Mouse (Mus musculus) brain, adult 2 months (tissue): ENCODE measurements around the gene Slc8a1.

Experiments
- DNase-seq: peaks from one replicate; pipeline ENCODE4 v3.0.0; 2011; ENCODE audit warnings: low read depth, low spot score

Gene Slc8a1

DNA sequence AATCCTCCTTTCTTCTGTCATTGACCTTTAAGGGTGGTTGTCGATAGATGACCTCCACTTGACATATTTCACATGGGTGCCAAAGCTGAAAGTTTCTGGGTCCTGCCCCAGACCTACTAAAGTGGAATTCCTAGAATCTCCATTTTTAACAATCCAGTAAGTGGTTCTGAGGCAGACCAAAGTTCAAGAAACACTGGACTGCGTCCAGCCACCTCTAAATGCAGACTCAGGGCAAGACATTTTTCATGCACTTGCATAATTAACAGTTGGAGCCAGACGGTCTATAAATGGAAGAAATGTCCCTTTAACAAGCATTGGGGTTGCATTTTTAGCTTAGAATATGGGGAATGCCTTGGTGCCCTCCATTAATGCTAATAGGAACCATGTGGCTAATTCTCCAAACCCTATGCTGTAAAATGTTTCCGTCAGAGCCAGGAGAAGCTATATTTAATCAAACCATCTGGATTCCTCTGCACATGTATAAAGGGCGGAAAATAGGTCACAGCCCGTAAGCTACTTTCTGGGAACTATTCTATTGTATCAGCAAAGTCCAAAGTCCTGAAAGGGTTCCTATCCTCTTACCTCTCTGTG is 224.7 kb downstream of the Slc8a1 start:
- no peak for DNase-seq

DNA sequence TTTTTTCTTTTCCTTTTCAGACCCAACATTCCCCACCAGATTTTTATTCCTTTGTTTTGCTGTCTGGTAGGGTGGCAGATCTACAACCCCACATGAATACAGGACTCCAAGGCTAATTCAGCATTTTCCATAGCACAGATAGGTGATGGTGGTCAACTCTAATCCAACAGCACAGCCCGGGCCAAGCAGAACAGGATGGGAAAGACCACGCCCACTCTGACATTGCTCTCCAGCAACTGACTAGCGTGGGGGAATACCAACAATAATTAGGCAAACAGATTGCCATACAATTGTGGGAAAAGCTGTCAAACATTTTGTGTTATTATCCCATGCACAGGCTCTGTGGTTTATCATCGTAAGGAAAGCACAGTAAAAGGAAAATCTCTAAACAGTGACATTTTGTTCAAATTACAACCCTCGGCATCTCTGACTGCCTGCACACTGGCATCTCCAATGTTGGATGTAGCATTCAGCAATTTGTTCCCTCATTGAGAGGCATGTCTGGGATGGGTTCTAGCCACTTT is 233.0 kb downstream of the Slc8a1 start:
- no peak for DNase-seq

DNA sequence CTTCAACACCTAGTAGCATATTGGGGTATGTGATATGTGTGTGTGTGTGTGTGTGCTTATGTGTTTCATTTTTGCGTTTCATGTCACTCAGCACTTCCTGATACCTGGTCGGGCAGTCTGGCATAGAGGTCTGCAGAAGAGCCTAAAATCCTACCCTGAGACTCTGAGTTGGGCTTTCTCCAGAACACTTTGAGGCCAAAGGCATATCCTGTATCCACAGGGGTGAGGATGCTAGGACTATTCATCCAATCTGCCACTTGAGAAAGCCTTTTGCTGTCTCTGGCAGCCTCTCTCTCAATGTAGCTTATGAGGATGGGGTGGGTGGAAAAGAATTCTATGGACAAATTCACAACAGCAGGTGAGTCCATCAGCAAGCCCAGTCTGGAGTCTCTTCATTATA is 234.1 kb downstream of the Slc8a1 start:
- DNase-seq: peak; percentile 95

DNA sequence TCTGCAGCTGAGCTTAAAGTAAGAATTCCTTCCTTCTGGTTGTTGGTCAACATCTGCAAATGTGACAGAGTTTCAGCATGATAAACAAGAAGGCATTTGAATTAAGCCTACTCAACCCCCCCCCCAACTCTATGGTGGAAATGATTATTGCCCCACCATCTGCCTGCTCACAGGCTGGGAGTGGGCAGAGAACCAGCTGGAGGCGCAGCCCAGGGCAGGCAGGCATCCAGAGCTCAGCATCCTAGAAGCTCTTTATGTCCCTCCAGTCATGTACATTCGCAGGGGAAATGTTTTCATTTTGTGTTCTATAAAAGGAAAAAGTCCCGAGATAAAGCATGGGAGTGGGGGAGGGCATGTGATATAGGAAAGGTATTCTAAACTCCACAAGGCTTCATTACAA is 235.4 kb downstream of the Slc8a1 start:
- DNase-seq: peak; percentile 91

DNA sequence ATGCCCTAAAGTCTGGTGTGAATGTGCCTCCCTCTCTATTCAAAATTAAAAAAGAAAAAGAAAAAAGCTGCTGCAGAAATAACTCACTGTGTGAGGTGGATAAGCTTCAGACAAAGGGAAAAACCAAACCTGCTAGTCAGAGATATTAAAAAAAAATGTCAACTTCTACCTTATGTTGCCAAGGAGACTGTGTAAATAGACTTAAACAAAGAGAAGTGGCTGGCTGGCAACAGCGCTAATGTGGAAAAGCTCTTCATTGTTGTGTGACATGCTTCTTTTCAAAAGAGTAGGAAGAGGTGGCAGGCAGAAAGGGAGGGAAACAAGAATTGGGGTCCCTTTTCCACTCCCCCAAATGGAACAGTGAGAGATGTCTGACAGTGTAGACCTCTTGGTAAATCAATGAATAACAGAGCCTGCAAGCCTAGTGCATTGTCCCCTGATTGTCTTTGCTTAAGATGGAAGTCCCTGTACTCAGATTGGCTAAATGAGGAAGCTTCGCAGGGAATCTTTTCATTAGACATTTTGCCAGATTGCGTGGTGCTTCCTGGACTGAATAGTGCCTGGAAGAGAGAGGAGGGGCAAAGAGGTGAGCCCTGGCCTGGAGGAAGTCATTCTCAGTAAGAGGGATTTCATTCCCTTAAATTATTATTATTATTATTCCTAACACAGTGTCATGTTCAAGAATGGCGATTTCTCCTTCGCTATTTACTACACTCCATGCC is 237.3 kb downstream of the Slc8a1 start:
- no peak for DNase-seq

DNA sequence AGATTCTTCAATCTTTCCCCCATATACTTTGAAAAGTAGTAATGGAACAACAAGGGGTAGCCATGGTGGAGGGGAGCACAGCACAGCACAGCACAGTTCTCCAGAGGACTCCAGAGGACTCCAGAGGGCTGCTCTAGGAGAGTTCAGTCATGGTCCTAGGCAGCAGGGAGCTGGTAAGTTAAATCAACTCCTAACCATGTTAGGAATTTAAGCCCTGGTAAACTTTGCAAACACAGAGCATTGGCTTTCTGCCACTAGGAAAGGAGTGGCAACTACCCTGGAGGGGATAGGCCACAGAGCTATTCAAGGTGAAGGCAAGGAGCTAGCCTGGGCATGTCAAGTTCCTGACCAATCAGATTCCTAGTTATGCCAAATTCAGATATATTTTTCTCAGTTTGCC is 240.3 kb downstream of the Slc8a1 start:
- DNase-seq: no peak

DNA sequence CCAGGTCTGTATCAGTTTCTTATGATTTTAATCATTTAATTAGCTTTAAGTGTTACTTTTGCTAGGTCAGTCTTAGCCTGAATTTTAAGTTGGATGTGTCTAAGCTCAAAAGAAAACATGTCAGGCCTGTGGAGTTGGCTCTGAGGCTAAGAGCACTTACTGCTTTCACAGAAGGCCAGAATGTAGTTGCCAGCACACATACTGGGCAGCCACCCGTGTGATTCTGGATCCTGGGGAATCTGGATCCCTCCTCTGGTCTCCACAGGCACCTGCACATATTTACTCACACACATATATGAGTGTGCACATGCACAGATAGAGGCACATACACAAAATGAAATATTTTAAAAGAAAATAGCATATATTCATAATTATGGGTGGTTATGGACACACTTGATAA is 241.6 kb downstream of the Slc8a1 start:
- DNase-seq: no peak

DNA sequence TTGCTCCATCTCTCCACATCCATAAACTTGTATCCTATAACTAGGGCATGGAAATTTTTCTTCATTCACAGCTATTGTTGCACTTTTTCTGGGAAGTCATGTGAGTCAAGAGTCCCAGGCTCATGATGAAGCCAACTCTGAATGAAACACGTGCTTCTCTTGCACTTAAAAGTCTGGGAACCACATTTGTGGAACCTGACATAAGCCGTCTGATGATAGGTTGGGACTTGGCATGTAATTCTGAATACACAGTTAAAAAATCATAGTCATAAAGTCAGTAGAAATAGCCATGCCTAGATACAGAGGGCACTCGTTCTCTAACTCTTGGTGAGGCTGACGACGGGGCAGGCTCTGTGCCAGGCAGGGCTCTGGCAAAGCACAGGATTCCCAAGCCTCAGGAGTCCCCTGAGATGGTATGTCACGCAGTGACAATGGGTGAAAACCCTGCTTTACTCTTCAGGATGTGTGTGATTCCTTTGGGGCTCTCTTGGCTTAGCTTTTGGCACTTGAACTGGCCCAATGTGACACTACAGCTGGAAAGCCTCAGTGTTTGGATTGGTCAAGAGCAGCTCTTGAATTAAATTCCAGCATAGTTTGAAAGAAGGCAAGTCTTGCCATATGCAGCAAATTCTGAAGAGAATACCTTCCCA is 245.8 kb downstream of the Slc8a1 start:
- DNase-seq: no peak

DNA sequence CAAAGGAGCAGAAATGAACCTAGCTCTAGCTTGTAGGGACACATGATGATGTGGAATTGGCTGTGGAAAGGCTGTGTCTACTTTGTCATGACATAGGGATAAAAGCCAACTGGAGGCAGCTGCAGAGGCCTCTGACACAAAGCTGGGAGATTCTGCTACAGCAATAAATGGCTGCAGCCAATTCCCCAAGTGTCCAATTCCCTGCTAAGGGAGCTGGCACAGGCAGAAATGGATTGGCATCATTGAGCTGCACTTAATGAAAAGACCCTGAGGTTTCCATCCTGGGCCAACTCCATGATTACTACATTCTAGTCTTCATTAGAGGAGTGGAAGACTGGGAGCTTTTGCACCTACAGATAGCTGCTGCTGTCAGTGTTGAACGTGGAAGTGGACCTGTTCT is 251.8 kb downstream of the Slc8a1 start:
- DNase-seq: no peak

DNA sequence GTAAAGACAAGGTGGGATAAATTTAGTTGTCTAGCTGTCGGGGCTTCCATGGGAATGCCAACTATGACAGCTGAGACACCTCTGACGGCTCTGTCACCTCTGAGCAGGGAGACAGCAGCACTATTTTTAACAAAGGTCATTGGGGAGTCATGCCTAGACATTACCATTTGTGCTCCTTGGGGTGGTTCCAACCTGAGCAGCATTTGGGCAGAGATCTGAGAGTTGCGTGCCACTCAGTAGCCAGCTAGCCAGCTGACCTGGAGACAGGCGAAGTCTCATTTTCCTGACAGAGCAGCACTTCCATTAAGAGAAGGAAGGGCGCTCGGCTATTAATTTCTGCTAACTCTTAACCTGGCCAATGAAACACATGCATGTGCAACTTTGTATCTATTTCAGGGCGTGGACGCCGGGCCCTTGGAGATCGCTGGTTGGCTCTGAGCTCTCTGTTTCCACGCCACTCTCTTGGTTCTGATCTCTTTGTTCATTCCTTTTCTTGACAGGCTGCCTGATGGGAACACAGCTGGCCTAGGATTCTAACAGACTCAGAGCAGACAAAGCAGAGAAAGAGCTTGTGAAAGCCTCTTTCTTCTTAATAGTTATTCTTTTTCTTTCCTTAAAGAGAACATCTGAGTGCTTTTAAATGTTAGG is 256.2 kb downstream of the Slc8a1 start:
- peak; percentile 91 for DNase-seq

DNA sequence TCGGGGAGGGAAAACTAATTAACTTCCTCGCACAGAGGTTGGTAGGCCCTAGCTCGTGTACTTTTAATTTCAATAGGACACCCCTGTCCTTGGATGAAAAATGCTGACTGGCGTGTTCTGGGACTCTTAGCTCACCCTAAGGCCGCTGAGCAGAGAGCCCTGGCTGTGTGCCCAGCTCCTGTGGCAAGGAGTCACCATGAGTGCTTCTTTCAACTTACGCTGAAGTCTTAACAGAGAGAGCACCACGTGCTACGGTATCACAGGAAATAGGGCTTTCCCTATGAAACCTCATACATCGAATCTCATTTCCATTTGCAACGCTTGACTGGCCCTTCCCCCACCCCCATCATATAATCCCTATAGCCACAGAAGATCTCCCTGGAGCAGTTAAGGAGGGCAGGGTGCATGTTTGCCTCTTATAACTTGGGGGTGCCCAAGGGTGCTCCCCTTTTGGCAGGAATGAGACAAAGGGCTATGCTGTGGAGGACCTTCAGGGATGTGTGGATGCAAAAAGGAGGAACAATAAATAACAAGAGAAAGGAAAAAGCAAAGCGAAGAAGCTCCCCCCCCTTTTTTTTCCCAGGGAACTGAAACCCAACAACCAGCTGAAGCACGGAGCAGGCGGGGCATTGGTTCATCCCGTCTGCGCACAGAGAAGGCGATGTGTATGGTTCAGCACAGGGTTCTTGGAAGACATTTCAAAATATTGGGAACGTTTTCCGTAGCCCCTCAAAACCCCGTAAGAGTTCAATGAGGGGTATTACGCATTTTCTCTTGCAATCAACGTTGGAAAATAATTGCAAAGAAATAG is 257.6 kb downstream of the Slc8a1 start:
- peak; percentile 69 for DNase-seq

DNA sequence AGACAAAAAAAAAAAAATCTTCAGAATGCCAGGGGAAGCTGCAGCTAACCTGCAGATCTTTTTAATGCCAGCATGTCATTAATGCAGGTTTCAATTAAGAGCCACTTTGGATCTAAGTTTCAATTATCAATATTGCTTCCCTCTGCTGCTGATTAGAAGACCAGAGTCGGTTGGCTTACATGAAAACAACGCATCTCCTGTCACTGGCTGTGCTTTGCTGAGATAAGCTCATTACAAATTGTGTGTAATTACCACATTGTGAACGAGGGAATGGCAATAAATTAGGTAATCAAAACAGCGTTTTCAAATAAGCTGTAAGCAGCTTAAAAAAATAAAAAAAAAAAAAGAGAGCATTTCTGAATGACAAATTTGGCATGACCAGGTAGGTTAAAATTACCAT is 258.4 kb downstream of the Slc8a1 start:
- no peak for DNase-seq

DNA sequence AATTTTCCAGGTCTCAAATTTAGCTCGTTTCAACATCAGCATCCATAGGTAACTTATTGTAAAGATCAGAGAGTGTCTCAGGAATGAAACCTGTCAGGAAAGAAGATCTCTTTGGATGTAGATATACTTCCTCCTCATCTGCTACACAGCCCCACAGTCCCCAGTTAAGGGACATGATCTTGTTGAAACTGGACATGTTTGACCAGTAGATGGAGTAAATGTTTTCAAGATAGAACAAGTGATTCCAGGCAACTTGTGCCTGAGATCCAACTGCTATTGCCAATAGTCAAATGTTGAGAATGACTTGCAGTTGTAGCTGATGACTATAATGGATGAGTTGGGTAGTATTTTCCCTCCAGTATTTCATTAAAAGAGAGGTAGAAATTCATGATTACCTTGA is 260.8 kb downstream of the Slc8a1 start:
- DNase-seq: peak; percentile 45

DNA sequence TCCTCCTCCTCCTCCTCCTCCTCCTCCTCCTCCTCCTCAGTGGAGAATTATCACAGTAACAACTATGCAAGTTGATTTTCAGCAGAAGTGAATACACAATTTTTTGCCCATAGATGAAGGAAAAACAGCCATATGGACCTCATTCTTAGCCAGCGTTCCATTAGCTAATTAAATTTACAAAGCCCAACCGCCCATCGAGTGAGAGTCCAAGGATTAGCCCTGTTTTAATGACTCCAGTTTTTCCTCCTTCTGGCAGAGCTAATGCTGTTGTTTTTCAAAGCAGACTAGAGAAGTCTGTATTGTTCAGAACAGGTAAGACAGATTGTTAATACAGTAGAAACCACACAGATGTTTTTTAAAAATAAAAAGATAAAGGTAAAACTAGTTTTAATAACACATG is 264.8 kb downstream of the Slc8a1 start:
- peak; percentile 46 for DNase-seq

DNA sequence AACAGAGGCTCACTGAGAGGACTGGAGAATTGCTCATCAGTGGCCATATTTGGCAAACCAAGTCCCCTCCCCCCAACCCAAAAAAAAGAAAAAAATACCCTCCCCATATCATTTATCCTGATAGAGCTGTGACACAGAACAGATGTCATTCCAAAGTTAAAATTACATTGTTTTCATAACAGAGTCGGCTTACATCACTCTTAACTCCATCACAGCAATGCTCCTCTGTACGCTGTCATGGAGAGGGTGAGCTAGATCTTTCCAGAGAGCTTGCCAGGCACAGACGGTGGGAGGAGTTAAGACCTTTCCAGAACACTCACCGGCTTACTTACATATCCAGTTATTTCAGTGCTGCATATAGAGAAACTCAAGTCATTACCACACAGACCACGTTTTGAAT is 269.2 kb downstream of the Slc8a1 start:
- peak; percentile 41 for DNase-seq

DNA sequence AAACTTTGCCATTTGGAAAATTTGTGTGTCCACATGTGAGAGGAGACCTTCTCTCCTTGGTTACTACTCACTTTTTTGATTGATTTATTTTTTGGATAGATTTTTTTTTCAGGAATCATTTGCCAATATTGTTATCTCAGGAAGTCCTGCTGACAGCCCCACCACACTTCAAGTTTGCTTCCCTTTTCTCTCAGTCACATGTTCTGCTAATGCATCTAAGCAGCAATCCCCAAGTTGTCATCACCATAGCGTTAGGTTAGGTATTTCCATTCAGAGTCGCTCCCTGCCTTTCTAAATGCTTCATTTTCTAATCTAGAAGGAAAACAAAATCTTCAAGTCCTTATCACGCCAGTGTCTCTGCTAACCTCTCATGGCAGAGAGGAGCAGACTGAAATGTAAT is 278.8 kb downstream of the Slc8a1 start:
- DNase-seq: no peak

DNA sequence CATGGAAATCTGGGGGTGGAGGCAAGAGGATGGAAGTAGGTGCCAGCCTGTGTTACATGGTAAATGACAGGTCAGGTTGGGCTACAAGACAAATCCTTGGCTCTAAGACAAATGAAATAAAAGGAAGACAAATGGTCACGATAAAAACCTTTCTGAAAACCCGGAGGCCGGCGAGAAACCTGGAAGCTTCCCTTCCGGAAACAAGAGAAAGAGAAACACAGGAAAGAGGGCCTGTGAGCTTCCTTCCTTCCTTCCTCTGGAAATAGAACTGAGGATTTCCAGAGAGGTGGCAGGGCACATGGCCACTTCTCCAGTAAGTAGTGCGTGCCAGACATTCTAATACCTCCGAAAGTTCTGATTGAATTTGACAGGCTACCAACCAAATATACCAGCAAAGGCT is 282.2 kb downstream of the Slc8a1 start:
- no peak for DNase-seq

DNA sequence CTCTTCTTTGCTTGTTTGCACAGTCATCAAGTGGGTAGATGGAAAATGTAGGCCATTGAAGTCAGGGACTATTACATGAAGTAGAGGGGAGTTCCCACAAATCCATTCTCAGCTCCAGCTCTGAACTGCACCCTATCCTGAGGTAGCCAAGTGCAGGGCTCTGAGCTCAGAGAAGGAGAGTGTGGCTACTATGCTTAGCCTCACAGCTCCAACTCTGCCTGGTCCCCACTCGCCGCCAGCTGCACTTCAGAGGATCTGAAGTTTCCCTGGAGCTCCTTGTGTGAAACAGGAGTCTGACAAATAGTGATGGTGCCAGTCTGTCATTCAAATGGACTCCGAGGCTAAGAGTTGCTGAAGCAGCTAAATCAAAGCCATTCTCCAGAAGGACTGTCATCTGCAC is 282.9 kb downstream of the Slc8a1 start:
- DNase-seq: peak; percentile 28

DNA sequence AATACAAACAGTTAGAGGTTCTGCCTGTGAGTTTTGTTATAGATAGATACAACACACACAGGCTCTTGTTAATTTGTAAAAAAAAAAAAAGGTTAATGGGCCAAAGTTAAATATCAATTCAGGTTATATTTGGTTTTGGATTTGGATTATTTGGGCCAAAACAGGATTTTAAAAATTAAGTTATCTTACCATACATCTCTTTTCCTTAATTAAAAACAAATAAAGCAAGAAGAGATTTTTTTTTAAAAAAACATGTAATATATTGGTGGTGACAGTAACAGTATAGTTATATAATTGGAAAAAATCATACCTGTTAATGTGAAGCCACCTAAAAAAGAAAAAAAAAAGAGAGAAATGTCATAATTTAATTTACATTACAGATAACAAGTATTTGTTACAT is 296.7 kb downstream of the Slc8a1 start, which contains the start of gene Gm11096:
Gm11096 (plus strand) TSS at position 301 of the 400 bp plus-strand sequence.
- DNase-seq: no peak

DNA sequence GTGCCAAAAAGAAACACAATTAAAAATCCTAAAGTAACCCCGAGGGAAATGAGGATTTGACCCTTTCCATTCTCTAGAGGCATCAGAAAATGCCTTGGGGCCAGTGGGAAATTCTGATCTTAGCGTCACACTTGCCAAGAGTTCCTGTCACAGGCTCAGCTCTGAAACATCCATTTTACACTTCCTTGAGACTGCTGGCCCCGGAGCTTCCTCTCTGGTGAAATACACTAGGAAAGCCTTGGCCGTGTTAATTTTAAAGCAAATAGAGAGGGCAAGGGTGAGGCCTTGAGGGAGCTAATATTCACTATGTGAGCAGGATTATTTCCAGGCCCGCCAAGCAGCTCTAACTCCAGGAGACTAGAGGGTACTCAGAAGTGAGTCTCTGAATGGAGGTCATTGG is 305.0 kb downstream of the Slc8a1 start:
- no peak for DNase-seq

DNA sequence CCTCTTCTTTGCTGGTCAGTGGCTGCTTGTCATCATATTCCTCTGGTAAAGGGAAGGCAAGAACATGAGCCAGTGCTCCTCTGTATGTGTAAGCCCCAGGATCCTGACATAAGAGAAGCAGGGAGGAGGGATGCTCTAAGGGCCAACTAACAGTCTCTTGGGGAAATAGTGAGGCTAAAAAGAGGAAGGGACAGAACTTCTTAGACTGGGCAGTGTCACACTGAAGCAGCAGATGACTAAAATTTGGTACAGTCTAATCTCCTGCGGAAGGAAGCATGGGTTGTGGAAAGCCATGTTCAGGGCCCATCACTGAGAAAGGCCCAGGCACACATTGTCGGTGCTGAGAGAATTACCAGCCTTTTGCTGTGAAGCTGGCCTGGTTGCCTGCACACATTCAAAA is 305.4 kb downstream of the Slc8a1 start:
- DNase-seq: no peak
